Mouse (Mus musculus): Measurements from ENCODE around the gene Afg1l. TPM values are rescaled to one million over a fixed set of nuclear protein-coding genes. Genes with fewer than 3 reads are reported as not detected.

The Afg1l gene
- 1 to 10 TPM; 7.2 to 9.5 (median 8.0) TPM for total RNA-seq (2022)

GRCm38 (mm10) chr10:42478341-42478720, at the start of gene Afg1l:
Gene Afg1l (minus strand): TSS chr10:42478565.
- peak; percentile 92 to 95 for DNase-seq (ENCODE audit: low spot score in 2 of 2)

GRCm38 (mm10) chr10:42525682-42526081, 47.3 kb upstream of the Afg1l start:
- DNase-seq (ENCODE audit: low spot score in 2 of 2), result no peak

DNA sequence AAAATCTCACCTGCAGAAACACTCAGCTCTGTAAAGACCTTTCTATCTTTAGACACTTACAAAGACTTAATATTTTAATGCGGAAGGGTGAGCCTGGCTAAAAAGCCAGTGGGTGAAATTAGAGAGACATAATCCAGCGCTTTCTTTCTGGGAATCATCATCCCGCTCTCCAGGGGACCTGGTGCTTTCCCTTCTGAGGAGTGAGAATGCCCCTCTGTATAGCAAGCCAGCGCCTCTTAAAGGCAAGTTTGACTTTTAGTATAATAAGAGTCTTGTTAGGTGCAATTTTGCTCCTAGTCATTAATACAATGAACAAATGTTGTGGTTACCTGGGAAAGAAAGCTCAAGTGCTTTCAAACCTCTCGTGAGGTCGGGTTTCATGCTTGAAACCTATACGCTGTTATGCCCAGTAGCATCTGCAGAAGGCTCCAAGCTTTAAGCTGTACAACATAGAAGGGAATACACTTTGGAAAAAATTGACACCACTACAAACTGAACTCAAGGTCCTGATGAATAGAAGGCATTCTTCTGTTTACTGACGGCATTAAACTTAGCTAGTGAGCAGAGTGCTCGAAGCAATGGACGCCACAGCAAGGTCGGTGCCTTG, 45.3 kb upstream of the Afg1l start:
- DNase-seq (ENCODE audit: low spot score in 2 of 2), result no peak

- no peak for DNase-seq (ENCODE audit: low spot score in 2 of 2)
Observed at GRCm38 (mm10) chr10:42522912-42523311, 44.5 kb upstream of the Afg1l start.

GRCm38 (mm10) chr10:42521315-42521981, 43.1 kb upstream of the Afg1l start:
- no peak for DNase-seq (ENCODE audit: low spot score in 2 of 2)

GRCm38 (mm10) chr10:42518363-42518762, 40.0 kb upstream of the Afg1l start:
- DNase-seq (ENCODE audit: low spot score in 2 of 2), result no peak

GRCm38 (mm10) chr10:42514125-42514524, 35.8 kb upstream of the Afg1l start:
- DNase-seq (ENCODE audit: low spot score in 2 of 2), result no peak

DNA sequence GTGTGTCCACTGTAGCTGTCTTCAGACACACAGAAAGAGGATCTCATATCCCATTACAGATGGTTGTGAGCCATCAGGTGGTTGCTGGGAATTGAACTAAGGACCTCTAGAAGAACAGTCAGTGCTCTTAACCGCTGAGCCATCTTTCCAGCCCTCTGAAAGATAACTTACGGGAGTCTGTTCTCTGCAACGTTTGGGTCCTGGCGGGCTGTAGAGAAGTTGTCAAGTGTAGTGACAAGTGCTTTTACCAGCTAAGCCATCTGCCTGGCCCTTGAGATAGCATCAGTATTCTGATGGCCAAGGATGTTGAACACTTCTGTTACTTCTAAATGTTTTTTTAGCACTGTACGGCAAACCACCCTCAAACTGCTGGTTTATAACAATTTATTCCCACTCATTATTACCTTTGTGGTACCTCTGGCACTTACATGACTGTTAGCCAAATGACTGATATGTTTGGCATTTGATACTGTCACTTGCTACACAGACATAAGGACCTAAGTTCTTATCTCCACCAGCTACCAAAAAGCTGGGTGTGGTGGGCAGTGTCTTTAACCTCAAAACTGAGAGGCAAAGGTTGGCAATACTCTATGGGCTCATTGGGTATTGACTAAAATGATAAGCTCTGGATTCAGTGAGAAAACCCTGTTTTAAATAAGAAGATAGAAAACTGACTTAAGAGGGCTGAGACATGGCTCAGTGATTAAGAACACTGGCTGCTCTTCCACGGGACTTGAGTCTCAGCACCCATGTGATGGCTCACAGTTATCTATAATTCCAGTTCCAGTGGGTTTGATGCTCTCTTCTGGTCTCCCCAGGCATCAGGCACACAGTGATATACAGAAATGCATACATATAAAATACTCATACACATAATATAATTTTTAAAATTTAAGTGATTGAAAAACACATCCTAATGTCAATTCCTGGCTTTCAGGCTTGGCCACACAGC, 33.1 kb upstream of the Afg1l start:
- DNase-seq (ENCODE audit: low spot score in 2 of 2), result no peak

- no peak for DNase-seq (ENCODE audit: low spot score in 2 of 2)
Observed at GRCm38 (mm10) chr10:42510141-42510540, 31.8 kb upstream of the Afg1l start.

DNA sequence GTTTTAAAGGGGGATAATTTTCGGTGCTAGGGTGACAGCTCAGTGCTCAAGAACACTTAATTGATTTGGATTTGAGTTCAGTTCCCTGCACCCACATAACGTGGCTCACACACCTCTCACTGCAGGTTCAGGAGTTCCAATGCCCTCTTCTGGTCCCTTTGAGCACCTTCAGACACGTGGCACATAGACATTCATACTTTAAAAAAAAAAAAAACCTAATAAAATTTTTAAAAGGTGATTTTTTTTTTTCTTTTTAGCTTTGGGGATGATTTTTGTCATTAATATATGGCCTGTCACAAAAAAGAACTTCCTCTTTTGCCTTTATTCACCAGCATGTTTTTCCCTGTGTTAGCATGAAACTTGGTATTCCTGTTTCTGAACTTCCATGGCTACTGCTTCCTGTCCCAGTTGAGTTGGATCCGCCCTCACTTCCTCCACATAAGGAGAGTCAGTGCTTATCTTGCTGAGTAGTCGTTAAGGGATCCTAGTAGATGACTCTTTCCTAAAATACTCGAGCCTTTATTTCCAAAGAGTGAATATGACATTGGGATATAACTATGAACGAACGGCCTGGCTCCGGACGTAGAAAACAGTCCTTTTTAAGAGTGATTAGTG, 25.8 kb upstream of the Afg1l start:
- no peak for DNase-seq (ENCODE audit: low spot score in 2 of 2)

DNA sequence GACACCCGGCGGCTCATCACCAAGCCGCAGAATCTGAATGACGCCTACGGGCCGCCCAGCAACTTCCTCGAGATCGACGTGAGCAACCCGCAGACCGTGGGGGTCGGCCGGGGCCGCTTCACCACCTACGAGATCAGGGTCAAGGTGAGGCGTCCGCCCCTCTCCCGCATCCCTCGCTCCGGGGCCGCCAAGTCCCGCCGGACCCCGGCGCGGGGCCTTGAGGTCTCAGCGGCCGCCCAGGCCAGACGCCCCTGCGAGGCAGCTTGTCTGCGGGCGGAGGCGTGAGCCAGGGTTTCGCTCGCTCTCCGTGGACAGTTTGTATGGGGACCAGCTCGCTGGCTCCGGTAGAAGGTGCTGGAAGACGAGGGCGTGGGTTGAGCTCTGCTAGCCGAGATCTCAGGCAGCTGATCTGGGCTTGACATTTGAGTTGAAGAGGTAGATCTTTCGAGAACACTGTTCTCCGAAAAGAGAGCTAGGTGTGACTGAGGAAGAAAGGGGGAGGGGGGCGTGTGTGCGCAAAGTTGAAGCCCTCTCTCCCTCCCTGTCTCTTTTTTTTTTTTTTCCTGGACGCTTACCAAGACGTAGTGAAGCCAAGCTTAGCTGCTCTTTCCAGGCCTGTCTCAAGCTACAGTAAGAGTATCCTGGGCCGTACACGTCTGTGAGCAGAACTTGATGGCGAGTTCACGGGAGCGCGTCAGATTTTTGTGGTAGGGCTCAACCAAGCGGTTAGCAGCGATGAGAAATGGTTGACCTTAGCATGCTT, 24.2 kb upstream of the Afg1l start:
- peak; percentile 18 to 21 for DNase-seq (ENCODE audit: low spot score in 2 of 2)

- peak; percentile 97 to 99 for DNase-seq (ENCODE audit: low spot score in 2 of 2)
Observed at GRCm38 (mm10) chr10:42501775-42502348, 23.5 kb upstream of the Afg1l start, which contains the start of gene Snx3. Gene Snx3 (plus strand): TSS chr10:42502030.

DNA sequence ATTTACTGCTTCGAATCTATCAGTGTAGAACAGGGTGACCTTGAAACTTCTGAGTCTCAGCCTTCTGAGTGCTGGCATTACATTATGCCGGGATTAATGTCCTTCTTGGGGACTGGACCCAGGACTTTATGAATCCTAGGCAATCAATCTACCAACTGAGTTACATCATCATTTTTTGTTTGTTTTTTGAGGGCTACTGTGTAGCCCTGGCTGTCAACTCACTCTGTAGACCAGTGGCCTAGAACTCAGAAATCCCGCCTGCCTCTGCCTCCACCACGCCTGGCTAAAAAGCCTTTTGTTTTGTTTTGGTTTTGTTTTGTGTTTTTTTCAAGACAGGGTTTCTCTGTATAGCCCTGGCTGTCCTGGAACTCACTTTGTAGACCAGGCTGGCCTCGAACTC, 22.8 kb upstream of the Afg1l start:
- no peak for DNase-seq (ENCODE audit: low spot score in 2 of 2)

- DNase-seq (ENCODE audit: low spot score in 2 of 2), result no peak
Observed at GRCm38 (mm10) chr10:42500611-42501010, 22.2 kb upstream of the Afg1l start.

DNA sequence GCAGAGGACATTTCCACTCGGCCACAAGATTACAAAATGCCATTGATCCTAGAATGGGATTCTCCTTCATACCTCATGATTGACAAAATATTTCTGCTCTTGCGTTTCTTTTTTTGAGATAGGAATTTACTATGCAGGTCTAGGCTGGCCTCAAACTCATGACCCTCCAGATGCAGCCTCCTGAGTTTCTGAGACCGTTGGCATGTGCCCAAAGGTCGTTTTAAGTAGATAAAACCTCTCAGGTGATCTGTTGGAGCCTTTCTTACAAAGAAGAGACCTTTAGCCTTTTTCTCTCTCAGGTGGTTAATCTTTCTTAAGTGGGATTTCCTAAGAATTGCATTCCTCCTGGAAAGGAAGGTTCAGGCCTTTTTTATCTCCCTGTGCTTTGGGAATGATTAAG, 14.6 kb upstream of the Afg1l start:
- no peak for DNase-seq (ENCODE audit: low spot score in 2 of 2)

- DNase-seq (ENCODE audit: low spot score in 2 of 2), result no peak
Observed at GRCm38 (mm10) chr10:42492027-42492771, 13.8 kb upstream of the Afg1l start.

DNA sequence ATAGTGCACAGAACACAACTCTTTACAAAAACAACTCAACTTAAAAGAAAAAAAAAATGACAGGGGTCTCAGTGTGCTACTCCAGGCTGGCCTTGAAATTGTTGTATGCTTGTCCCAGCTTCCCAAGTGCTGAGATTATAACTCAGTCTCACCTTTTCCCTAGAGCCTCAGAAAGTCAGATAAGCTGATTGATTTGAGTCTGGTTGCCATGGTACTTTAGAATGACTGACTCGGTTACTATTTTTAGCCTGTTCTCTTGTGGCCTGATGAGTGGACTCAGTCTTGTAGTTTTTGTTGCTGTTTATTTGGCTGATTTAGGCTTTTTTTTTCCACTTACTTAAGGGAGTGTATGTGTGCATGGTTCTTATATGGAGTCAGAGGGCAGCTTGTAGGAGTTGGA, 12.8 kb upstream of the Afg1l start:
- DNase-seq (ENCODE audit: low spot score in 2 of 2), result no peak

GRCm38 (mm10) chr10:42488606-42489296, 10.4 kb upstream of the Afg1l start:
- DNase-seq (ENCODE audit: low spot score in 2 of 2), result no peak

DNA sequence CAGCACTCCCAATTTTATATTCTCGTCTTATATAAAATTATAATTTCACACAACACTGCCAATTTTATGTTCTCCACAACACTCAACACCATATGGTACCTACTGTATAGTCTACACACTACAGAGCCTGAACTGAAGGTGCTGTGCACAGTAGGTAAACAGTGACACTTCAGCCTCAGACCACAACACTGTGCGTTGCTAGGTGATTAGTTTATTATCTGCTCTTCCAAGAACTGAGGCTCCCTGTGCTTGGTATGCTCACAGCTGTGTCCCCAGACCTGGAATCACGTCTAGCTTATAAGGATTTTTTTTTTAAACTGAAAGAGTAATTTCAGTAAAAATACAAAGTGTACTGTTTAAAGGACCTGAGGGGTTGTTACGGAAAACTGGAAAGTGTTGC, 2.4 kb upstream of the Afg1l start:
- DNase-seq (ENCODE audit: low spot score in 2 of 2), result no peak
